Comparison of ENCODE assay signal across 7 mouse cellular contexts in the genomic region with DNA sequence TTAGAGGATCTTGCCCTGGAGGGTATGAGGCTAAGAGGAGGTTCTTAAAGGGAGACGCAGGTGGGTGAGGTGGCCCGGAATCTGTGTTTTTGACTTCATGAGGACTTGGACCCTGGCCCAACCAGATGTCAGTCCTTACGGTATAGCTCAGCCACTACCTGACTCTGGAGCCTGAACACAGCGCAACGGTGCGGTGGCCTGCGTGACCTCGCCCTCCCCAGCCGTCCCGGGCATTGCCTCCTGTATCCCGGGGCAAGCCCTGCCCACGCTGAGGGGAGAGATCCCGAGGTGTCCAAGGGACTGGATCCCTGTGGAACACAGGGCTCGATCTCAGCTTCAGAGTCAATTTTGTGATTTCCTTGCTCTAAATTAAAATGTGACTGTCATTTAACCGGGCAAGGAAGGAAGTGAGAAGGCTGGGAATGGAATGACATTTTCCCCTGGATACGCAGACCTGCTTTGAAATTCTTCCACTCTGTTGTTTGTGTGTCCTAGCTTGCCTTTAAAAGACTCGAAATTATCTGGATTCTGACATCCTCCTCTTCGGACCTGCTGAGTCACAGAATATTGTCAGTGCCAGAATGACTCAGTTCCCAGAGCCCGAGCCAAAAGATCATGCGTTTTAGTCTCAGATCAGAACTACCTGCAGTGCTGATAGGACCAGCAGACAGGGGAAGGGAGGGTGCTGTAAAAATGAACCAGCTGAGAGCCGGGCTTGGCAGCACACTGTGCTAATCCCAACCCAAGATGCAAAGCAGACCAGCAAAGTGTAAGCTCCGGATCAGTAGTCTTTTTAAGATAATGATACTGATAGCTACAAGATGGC. TPM values are rescaled to one million over a fixed set of nuclear protein-coding genes. Genes with fewer than 3 reads are reported as not detected.
DNase-seq lines count a peak whose midpoint lies in the region; ATAC-seq and TF ChIP-seq lines count a peak whose summit lies in the region.

No protein-coding gene starts in this region.

- H3K9me3 ChIP-seq in ES-Bruce4 (replicated peaks; ENCODE audit: control insufficient read depth, insufficient read depth, low read length, poor library complexity, severe bottlenecking), result no peaks in the 10 kb centered on the region
- no peaks in the 10 kb centered on the region for H3K9me3 ChIP-seq in liver, embryonic 11.5 days (ENCODE audit: control insufficient read depth, low read length)
- H3K9me3 ChIP-seq in neural tube, embryonic 14.5 days (ENCODE audit: control insufficient read depth, low read length), result no peaks in the 10 kb centered on the region

- TF ChIP-seq POLR2A in ES-Bruce4 (IDR thresholded peaks at IDR 0.05; ENCODE audit: insufficient read depth, low read length), result no peak

- DNase-seq in A20 (ENCODE audit: low read depth, low spot score), result peak; percentile 59
- peak; percentile 51 for DNase-seq in cerebellum, adult 9-10 months
- peak; percentile 23 for DNase-seq in gastrocnemius, postnatal 10 days
- peak; percentile 79 for DNase-seq in induced T-regulatory cell, adult 2 months (ENCODE audit: low read depth)
- DNase-seq in liver, embryonic 11.5 days (ENCODE audit: low spot score), result no peak

- peak overlapping the region; percentile 67 for H3K27ac ChIP-seq in ES-Bruce4 (ENCODE audit: insufficient read depth, low read length)
- H3K27ac ChIP-seq in liver, embryonic 11.5 days (ENCODE audit: low read depth, low read length), result peak overlapping the region; percentile 59
- peak overlapping the region; percentile 83; the same call in 1 of the 2 replicates for H3K27ac ChIP-seq in neural tube, embryonic 14.5 days (ENCODE audit: low read depth, low read length)

- peaks cover 6% of the 10 kb centered on the region; the same call in 1 of the 2 replicates for H3K36me3 ChIP-seq in ES-Bruce4 (ENCODE audit: control insufficient read depth, insufficient read depth, low read length, poor library complexity, severe bottlenecking)
- no peaks in the 10 kb centered on the region for H3K36me3 ChIP-seq in liver, embryonic 11.5 days (ENCODE audit: control insufficient read depth, insufficient read depth, low read length)
- no peaks in the 10 kb centered on the region for H3K36me3 ChIP-seq in neural tube, embryonic 14.5 days (ENCODE audit: control insufficient read depth, insufficient read depth, low read length)

- peak overlapping the region; percentile 78 for H3K4me3 ChIP-seq in ES-Bruce4 (ENCODE audit: low read depth, low read length)
- peak overlapping the region; percentile 93 for H3K4me3 ChIP-seq in liver, embryonic 11.5 days (ENCODE audit: low read depth, low read length)
- H3K4me3 ChIP-seq in neural tube, embryonic 14.5 days (ENCODE audit: low read depth, low read length), result peak overlapping the region; percentile 96

- no peaks in the 10 kb centered on the region for H3K27me3 ChIP-seq in ES-Bruce4 (ENCODE audit: control insufficient read depth, insufficient read depth, low read length, poor library complexity, severe bottlenecking)
- H3K27me3 ChIP-seq in liver, embryonic 11.5 days (replicated peaks; ENCODE audit: control insufficient read depth, insufficient read depth, low read length), result no peaks in the 10 kb centered on the region
- no peaks in the 10 kb centered on the region for H3K27me3 ChIP-seq in neural tube, embryonic 14.5 days (ENCODE audit: control insufficient read depth, insufficient read depth, low read length)

- TF ChIP-seq EP300 in ES-Bruce4 (IDR thresholded peaks at IDR 0.05; ENCODE audit: insufficient read depth, low read depth, low read length), result no peak

- H3K4me2 ChIP-seq in liver, embryonic 11.5 days, result peak overlapping the region; percentile 90
- peak overlapping the region; percentile 95 for H3K4me2 ChIP-seq in neural tube, embryonic 14.5 days (ENCODE audit: low read depth, low read length)

- TF ChIP-seq CTCF in ES-Bruce4 (IDR thresholded peaks at IDR 0.05; ENCODE audit: low read depth, low read length), result no peak

- ATAC-seq in liver, embryonic 11.5 days (replicated peaks; ENCODE audit: low FRiP score), result peak; percentile 52; the same call in 1 of the 2 replicates
- peak; percentile 62 for ATAC-seq in neural tube, embryonic 14.5 days (ENCODE audit: low read depth)

- WGBS in liver, embryonic 11.5 days, result 6% methylated on average over 22 of the region's 22 CpGs
- WGBS in neural tube, embryonic 14.5 days, result 6% methylated on average over 22 of the region's 22 CpGs

- H3K9ac ChIP-seq in ES-Bruce4 (ENCODE audit: low read depth, poor library complexity, severe bottlenecking), result peak overlapping the region; percentile 52
- peak overlapping the region; percentile 53 for H3K9ac ChIP-seq in liver, embryonic 11.5 days (ENCODE audit: low read depth, low read length)
- H3K9ac ChIP-seq in neural tube, embryonic 14.5 days (replicated peaks; ENCODE audit: low read depth, low read length), result peak overlapping the region; percentile 87

- H3K4me1 ChIP-seq in ES-Bruce4 (ENCODE audit: control insufficient read depth, insufficient read depth, low read length), result peaks cover 3% of the 10 kb centered on the region
- H3K4me1 ChIP-seq in liver, embryonic 11.5 days (replicated peaks; ENCODE audit: control insufficient read depth, insufficient read depth, low read length), result peaks cover 10% of the 10 kb centered on the region; the same call in 1 of the 2 replicates
- peaks cover 21% of the 10 kb centered on the region for H3K4me1 ChIP-seq in neural tube, embryonic 14.5 days (ENCODE audit: control insufficient read depth, insufficient read depth, low read length)

RNA-seq across cellular contexts. Expression of a gene that starts 0.9 kb away (rescaled TPM):
- 195 and 233 TPM in 2 replicates for polyA plus RNA-seq in ES-Bruce4 (2011; ENCODE audit: insufficient read depth, insufficient read length, low read depth, missing spikeins)
- total RNA-seq in gastrocnemius, postnatal 10 days (2021), result 100 to 1,000 TPM; 296 to 324 TPM
- polyA plus RNA-seq in liver, embryonic 11.5 days (2014; fragmentation: Nextera tagmentation; extraction: Ambion mirVana), result 29.5 and 31.9 TPM in 2 replicates
- polyA plus RNA-seq in neural tube, embryonic 14.5 days (2014; fragmentation: Nextera tagmentation; extraction: Ambion mirVana), result 17.2 and 39.2 TPM in 2 replicates
